Mouse (Mus musculus) adrenal gland (tissue): ENCODE results near the gene Wbp2.

Experiments used
- intact Hi-C: fragments of 180-260 bp; cut with DNase I; formaldehyde crosslinking; loops from one replicate; pipeline ENCODE4 v1.15.1; 2025
- long read RNA-seq, 2 experiments: library from polyadenylated mRNA; unstranded; transcript quantifications; one replicate each; pipeline ENCODE4 v2.0.0; 2020; ENCODE audit warnings: borderline replicate concordance in 1 of 2; ENCODE audit not compliant: insufficient replicate concordance in 1 of 2

Gene Wbp2
- long read RNA-seq, experiment 1, transcript Wbp2-203 (2 exons, 958 nt), result minor isoform, 7 of 163 reads
- long read RNA-seq, experiment 1, transcript Wbp2-201 (8 exons, 1,826 nt), result major isoform, 130 of 163 reads
- long read RNA-seq, experiment 1, partial matches to known transcripts, result 8 of 163 reads
- long read RNA-seq, experiment 1, other reads (novel, unspliced or antisense), result 17 of 163 reads
- long read RNA-seq, experiment 2, transcript Wbp2-203 (2 exons, 958 nt), result minor isoform, 8 of 143 reads
- long read RNA-seq, experiment 2, transcript Wbp2-201 (8 exons, 1,826 nt), result major isoform, 112 of 143 reads
- long read RNA-seq, experiment 2, partial matches to known transcripts, result 10 of 143 reads
- long read RNA-seq, experiment 2, other reads (novel, unspliced or antisense), result 12 of 143 reads

- intact Hi-C loops, result loop anchor here (5.0 kb wide), 1 partner anchor 41 kb away; the partner anchor contains the start of gene Trim47
These were observed at the start of gene Wbp2 for GRCm38 (mm10) chr11:116086258-116087193. Gene Wbp2, minus strand, starts transcription at chr11:116086995.

GRCm38 (mm10) chr11:116134171-116134570 is 47.4 kb upstream of the Wbp2 start:
- intact Hi-C loops, result loop anchor here (5.0 to 10.0 kb wide), 2 partner anchors 37 to 99 kb away; partner anchors contain the start of gene Unk

DNA sequence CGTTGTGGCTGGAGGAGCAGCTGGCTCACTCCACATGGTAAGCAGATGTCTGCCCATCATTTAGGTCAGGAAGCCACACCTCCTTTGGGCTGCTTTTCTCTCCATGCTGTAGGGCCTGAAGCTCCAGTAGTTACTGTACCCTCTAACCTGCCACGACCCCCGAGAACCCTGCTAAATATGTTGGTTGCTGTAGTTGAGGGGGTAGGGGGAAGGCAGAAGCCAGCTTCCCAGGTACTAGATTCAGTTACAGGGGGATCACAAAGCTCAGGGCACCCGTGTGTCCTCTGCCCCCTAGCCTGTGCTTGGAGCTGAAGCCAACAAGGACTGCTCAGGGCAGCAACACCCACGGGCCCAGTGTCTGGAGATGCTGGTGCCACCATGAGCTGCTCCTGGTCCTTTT is 46.7 kb upstream of the Wbp2 start:
- intact Hi-C loops, result loop anchor here (5.0 to 10.0 kb wide), 2 partner anchors 36 to 99 kb away; partner anchors contain the start of gene Unk

DNA sequence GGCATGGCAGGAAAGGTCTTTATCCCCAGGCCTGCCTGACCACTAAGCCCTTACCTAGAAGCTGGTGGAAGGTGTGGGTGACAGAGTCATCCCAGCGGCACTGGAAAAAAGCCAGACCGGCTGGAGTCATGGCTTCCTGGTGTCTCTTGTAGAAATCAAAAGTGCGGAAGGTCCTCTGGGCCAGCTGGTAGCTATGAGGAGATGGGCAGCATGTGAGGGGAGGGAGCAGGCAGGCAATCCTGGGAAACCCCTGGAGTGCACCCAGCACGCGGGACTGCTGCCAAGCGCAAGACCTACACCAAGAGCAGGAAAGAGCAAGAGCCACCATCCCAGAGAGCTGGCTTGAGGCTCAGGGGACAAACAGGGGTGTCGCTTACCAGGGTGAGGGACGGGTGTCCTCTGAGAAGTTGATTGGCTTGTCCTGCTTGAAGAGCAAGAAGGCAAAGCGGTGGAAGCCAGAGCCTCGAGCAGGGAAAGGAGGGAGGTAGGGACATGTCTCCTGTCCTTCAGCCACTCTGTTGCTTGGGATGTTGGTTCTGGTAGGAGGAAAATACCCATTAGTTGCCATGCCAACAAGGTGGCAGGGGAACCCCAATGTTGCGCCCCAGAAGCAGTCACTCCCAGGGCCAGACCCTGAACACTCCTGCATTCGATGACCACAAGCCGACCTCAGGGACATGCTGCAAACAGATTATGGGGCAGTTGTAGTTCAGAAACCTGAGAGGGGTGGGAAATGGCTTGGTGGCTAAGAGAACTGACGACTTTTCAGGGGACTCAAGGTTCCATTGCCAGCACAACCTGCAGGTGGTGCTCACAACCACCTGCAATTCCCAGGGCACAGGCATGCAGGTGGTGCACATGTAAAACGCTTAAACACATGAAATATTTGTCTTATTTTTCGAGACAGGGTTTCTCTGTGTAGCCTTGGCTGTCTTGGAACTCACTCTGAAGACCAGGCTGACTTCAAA is 45.9 kb upstream of the Wbp2 start:
- intact Hi-C loops, result loop anchor here (5.0 to 10.0 kb wide), 2 partner anchors 35 to 98 kb away; partner anchors contain the start of gene Unk

GRCm38 (mm10) chr11:116131349-116132170 is 44.8 kb upstream of the Wbp2 start:
- intact Hi-C loops, result loop anchor here (5.0 to 10.0 kb wide), 2 partner anchors 34 to 97 kb away; partner anchors contain the start of gene Unk

DNA sequence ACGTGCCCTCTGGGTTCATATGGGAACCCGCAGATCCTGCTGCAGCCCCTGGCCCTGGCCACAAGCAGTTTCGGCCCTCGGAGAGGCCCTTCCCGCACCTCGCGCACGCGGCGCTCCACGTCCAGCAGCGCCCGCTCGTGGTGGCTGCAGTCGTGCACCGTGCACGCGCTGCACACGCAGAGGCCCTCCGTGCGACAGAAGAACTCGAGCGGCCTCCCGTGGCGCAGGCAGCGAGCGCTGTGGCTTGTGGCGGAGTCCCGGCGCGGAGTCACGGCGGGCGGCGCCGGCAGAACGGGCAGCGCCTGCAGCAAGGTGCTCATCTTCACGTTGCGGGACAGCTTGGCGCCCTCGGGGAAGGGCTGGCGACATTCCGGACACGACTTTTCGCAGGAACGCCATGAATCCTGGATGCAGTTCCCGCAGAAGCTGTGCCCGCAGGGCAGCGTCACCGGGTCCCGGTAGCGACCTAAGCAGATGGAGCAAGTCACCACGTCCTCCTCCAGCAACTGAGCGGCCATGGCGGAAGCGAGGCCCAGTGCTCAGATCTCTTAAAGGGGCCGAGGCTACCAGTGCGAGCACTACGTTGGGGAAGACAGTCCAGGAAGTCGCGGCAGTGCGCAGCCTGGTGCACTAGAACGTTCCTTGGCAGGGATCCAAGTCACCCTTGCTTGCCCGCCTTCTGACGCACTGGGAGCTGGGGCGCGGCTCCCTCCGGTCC is 43.9 kb upstream of the Wbp2 start, which contains the start of gene Trim65:
TSS of gene Trim65 (minus strand) at position 641 of the 718 bp plus-strand sequence.
- intact Hi-C loops, result loop anchor here (5.0 to 10.0 kb wide), 2 partner anchors 33 to 96 kb away; partner anchors contain the start of gene Unk

GRCm38 (mm10) chr11:116129993-116130487 is 43.2 kb upstream of the Wbp2 start:
- intact Hi-C loops, result loop anchor here (5.0 to 10.0 kb wide), 4 partner anchors 33 to 195 kb away; partner anchors contain the start of genes Recql5, Sap30bp, Unk and Wbp2

DNA sequence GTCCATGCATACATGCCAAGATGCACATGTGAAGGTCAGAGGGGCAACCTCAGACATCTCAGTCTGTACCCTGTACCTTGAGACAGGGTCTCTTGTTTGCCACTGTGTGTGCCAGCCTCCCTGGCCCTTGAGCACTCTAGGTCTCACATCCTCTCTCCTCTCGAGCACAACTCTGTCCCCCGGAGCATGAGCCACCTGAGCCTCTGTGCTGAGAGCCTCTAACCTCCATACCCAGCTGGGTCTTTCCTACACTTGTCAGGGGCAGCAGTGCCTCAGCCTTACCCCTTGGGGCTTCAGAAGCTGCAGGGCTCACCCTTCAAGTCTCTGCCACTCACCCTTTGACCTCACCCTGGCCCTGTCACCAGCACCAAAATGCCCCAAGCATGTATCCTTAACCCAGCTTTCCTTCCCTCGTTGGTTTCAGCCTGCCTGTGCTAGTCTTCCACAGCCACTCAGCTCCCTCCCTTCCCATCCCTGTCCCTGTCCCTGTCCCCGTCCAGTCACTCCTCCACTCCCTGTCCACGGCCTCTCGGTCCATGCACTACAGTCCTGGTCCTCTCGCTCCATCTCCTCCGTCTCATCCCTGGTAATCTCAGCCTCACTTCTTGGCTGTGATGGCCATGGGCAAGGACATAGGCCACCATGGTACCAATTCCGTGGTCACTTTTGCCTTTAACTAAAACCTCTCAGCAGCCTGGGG is 42.4 kb upstream of the Wbp2 start:
- intact Hi-C loops, result loop anchor here (5.0 to 10.0 kb wide), 2 partner anchors 42 to 194 kb away; partner anchors contain the start of genes Recql5, Sap30bp and Wbp2

GRCm38 (mm10) chr11:116127986-116128385 is 41.2 kb upstream of the Wbp2 start:
- intact Hi-C loops, result loop anchor here (5.0 to 10.0 kb wide), 2 partner anchors 41 to 193 kb away; partner anchors contain the start of genes Recql5, Sap30bp and Wbp2

DNA sequence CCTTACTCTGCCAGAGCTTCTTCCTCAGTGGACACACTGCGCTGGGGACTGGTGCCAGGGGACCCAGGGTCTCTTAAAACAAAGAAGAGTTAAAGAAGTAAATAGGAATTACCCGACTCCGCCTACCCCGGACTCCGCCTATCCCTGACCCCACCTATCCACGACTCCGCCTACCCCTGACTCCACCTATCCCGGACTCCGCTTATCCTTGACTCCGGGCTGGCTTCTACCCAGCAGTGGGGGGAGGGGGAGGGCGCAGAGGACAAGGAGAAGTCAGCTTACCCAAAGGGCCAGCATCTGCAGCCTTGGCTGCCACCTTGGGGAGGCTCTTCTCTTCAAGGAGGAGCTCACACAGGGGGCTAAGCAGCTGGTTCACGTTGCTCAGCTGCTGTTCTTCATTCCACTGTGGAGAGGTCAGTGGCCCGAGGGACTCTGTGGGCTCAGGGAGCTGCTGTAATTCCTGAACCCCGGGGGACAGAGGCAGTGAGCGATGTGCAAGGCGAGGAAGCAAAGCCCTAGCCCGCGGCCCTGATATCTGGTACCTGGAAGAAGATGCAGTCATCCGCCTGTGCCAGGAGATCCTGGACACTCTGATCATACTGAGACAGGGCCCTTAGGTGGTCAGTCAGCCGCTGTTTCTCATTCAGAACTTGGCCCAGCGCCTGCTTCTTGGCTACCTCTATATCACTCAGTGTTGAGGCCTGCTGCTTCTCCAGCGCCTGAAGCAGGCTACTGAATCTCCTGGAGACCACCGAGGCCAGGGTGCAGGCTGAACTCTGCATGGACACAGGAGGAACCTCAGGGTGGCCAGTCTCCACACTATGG is 40.6 kb upstream of the Wbp2 start, which contains the start of gene Trim47:
TSS of gene Trim47 (minus strand) at position 55 of the 825 bp plus-strand sequence.
- intact Hi-C loops, result loop anchor here (5.0 to 10.0 kb wide), 2 partner anchors 40 to 193 kb away; partner anchors contain the start of genes Recql5, Sap30bp and Wbp2

GRCm38 (mm10) chr11:116126261-116126660 is 39.5 kb upstream of the Wbp2 start:
- intact Hi-C loops, result loop anchor here (5.0 to 10.0 kb wide), 2 partner anchors 39 to 191 kb away; partner anchors contain the start of genes Recql5, Sap30bp and Wbp2

- intact Hi-C loops, result loop anchor here (10.0 kb wide), 1 partner anchor 187 kb away; the partner anchor contains the start of genes Recql5 and Sap30bp
These were observed 35.0 kb upstream of the Wbp2 start for GRCm38 (mm10) chr11:116121731-116122245.

GRCm38 (mm10) chr11:116117819-116118218 is 31.0 kb upstream of the Wbp2 start:
- intact Hi-C loops, result no loop called here

GRCm38 (mm10) chr11:116117241-116117640 is 30.4 kb upstream of the Wbp2 start:
- intact Hi-C loops, result no loop called here

DNA sequence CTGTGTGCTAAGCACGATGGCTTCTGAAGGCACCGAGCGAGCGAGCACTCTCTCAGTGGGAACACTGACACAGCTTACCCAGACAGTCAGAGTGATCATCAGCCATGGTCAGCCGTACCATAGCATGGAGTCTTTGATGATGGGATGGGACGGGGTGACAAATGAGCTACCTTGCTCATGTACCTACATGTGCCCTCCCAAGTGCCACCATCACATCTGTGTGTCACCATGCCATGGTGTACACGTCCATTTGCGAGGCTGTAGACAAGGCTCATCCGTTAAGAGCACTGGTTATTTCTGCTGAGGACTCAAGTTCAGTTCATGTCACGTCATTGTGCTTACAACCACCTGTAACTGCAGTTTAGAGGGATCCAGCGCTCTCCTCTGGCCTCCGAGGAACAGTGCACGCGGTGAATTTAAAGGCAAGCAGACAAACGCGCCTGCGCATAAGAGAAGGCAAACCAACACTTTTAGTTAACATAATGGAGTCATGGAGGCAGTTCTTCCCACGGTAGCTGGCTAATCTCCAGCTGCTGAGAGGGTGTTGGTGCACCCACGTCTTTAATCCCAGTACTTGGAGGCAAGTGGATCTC is 24.9 kb upstream of the Wbp2 start:
- intact Hi-C loops, result no loop called here
